Mouse (Mus musculus): ENCODE data around the gene Flt3.

Flt3 gene

DNA sequence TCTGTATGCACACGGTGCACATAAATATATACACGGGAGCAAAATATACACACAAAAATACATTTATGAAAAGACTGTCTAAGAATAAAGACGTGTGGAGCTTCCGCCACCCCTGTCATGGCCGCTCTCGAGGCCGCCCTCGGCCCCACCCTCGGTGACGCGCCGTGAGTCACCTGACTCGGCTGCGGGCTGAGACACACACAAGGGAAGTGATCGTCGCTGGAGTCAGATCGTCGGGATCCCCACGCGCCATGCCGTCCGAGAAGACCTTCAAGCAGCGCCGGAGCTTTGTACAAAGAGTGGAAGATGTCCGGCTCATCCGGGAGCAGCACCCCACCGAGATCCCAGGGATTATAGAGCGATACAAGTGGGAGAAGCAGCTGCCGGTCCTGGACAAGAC, 8.4 kb upstream of the Flt3 start:
- DNase-seq (ENCODE audit: low read depth): no peak

GRCm38 (mm10) chr5:147406135-147406534, 5.8 kb upstream of the Flt3 start:
- DNase-seq (ENCODE audit: low read depth): no peak

DNA sequence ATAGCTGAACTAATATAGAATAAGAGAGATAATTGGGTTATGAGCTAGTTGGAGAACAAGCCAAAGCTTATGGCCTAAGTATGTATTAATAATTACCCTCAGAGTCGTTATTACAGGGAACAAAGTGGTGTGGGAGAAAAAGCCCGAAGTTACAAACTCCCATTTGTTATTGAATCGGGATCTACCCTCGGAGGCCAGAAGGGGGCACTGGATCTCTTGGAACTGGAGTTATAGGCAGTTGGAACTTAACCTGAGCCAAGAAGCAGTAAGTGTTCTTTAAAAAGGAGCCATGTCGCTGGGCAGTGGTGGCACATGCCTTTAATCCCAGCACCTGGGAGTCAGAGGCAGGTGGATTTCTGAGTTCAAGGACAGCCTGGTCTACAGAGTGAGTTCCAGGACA, 2.2 kb upstream of the Flt3 start:
- DNase-seq (ENCODE audit: low read depth): peak; percentile 48

GRCm38 (mm10) chr5:147401024-147401423, 735 bp upstream of the Flt3 start:
- no peak for DNase-seq (ENCODE audit: low read depth)

- DNase-seq (ENCODE audit: low read depth): no peak
Observed at GRCm38 (mm10) chr5:147400505-147400979, 253 bp upstream of the Flt3 start.

- DNase-seq (ENCODE audit: low read depth): no peak
Observed at GRCm38 (mm10) chr5:147395050-147395449, 5.2 kb downstream of the Flt3 start.

DNA sequence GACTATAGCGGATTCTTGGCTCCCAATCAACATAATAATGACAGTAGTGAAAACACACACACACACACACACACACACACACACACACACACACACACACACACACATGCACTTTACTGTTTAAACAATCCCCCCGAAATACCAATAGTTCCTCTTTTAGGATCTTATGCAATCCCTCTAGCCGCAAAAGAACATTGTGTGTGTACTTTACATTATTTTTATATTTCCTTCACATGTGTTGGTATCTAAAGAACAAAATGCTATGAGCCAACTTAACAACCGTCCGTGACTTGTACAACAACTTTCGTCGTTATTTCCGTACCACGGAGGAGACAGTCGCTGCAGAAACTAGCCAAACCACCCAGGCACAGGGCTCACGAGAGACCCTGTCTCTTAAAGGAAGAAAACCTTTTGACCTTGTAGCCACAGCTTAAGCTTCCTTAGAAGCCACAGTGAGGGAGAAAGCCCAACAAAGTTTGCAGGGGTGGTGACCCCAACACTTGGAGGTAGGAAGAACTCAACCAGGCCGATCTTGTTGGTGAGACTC, 7.5 kb downstream of the Flt3 start:
- no peak for DNase-seq (ENCODE audit: low read depth)

GRCm38 (mm10) chr5:147390772-147391171, 9.5 kb downstream of the Flt3 start:
- DNase-seq (ENCODE audit: low read depth): no peak

GRCm38 (mm10) chr5:147389052-147389451, 11.2 kb downstream of the Flt3 start:
- DNase-seq (ENCODE audit: low read depth): no peak

- DNase-seq (ENCODE audit: low read depth): no peak
Observed at GRCm38 (mm10) chr5:147388376-147389008, 11.8 kb downstream of the Flt3 start.

DNA sequence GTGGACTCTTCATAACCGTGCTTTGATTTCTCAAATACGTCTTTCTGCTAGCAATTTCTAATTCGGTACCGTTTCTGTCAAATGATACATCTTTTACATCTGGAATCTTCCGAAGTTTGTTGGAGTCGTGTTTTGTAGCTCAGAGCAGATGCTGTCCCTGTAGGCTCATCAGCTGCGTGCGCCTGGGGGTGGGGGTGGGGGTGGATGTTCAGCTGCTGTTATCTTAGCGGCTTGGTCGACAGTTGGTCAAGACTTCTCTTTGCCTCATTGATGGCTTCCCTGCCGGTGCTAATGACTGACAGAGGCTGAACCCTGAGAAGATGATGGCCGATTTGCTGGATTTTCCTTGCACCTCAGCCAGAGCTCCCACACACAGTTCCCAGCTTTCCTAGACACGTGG, 13.4 kb downstream of the Flt3 start:
- no peak for DNase-seq (ENCODE audit: low read depth)

- DNase-seq (ENCODE audit: low read depth): no peak
Observed at GRCm38 (mm10) chr5:147381396-147381795, 18.9 kb downstream of the Flt3 start.

DNA sequence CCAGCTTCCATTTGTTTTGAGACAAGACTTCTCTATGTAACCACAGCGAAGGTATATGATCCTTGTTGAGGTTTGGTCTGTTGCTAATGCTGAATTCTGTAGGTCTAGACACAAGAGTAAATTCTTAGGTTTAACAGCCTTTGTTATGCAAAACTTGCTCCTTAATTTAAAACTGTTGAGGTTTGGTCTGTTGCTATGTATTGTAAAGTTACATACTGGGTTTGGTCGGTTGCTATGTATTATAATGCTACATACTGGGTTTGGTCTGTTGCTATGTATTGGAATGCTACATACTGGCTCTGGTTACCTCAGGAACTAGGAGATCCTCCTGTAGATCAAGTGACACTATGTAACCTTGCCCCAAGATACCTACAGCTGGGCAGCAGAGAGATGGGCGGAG, 20.8 kb downstream of the Flt3 start:
- no peak for DNase-seq (ENCODE audit: low read depth)

DNA sequence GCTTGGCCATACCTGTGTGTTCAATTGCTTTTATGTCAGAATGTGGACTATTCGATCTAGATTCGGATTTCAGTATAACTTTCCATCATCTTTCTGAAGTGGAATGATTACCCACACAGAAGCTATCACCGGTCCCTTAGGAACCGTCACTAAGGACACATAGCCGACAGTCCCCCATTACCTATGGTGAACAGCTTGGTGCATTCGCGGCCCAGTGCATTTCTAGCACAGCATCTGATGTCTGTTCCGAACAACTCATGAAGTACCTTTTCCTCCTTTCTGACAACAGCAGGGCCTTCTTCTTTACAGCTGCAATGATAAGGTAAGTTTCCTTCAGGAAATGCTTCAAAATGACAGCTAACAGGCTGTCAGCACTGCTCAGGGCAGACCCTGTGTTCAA, 30.0 kb downstream of the Flt3 start:
- no peak for DNase-seq (ENCODE audit: low read depth)

DNA sequence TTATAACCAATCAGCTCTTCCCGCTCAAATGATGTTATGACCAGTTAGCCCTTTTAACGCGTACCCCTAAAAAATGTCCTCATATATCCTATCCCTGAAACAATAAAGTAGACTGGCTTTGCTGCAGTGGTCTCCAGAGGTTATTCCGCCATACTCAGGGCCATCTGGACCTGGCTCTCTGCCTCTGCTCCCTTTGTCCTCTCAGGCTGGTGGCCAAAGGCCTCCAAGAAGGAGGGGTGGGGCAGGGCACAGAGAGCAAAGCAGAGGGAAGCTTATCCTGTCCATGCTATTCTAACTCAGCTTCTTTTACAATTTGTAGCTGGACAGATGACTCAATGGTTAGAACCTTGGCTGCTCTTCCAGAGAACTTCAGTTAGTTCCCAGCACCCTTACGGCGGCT, 32.1 kb downstream of the Flt3 start:
- DNase-seq (ENCODE audit: low read depth): no peak

GRCm38 (mm10) chr5:147365995-147366765, 34.1 kb downstream of the Flt3 start:
- DNase-seq (ENCODE audit: low read depth): peak; percentile 74

DNA sequence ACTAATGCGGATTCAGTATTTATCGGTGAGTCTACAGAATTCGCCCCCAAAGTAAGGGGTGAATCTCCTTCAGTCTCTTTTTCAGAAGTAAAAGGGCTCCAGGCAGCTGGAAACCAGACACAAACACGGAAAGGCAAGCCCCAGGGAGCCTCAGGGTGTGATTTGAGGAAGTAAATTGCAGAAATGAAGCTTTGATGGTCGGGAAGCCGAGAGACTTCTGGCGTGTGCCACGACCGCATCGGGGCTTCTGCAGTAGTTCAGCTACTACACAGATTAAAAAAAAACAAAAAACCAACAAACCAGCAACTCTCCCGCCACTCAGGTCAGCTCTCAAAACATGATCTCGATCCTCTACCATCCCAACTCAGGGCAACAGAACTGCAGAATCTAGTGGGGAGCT, 37.2 kb downstream of the Flt3 start:
- DNase-seq (ENCODE audit: low read depth): peak; percentile 68

DNA sequence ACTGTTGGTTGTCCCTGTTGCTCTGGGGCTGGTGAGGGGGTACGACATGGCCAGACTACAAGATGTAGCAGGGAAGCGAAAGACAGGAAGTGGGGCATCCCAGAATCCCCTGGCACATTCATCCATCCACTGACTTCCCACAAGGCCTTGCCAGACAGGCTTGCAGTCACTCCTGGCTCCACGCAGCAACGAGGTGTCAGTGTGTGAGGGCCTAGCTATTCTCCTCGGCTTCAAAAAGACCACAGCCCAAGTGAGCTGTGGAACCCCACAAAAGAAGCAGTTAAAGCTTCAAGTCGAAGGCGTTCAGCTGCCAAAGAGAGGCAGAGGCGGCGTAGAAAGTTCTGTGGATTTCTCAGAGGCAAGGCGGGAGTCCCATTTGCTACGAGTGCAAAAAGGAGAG, 41.8 kb downstream of the Flt3 start:
- DNase-seq (ENCODE audit: low read depth): peak; percentile 53

GRCm38 (mm10) chr5:147357536-147357935, 42.8 kb downstream of the Flt3 start:
- DNase-seq (ENCODE audit: low read depth): peak; percentile 78

- no peak for DNase-seq (ENCODE audit: low read depth)
Observed at GRCm38 (mm10) chr5:147356260-147357055, 43.8 kb downstream of the Flt3 start.

DNA sequence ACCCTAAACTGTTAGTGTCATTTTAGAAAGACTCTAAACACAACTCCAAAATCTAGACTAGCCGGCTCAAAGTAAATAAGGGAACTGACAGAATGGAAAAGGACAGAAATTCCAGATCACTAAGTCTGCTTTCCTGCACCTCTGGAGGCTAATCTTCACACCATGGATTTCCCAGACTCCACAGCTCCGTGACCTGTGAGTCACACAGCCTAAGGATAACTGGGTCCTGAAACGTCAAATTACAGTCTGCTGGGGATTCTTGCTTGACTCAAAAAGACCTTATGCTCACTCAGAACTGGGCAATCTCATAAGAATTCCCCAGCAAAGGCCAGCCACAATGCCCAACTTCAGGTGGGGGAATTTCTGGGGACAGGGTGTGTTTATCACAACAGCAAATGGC, 44.5 kb downstream of the Flt3 start:
- no peak for DNase-seq (ENCODE audit: low read depth)

GRCm38 (mm10) chr5:147354985-147355384, 45.3 kb downstream of the Flt3 start:
- DNase-seq (ENCODE audit: low read depth): peak; percentile 54
